Mouse (Mus musculus): Measurements from ENCODE around the gene Gm10645. TPM values are rescaled to one million over a fixed set of nuclear protein-coding genes. Genes with fewer than 3 reads are reported as not detected.
A peak's percentile ranks its signal among the peaks of the same experiment; 100 is the strongest.

The Gm10645 gene
- total and polyA plus RNA-seq, 2 experiments from 2014 or later, result 2.1 to 11.1 TPM

DNA sequence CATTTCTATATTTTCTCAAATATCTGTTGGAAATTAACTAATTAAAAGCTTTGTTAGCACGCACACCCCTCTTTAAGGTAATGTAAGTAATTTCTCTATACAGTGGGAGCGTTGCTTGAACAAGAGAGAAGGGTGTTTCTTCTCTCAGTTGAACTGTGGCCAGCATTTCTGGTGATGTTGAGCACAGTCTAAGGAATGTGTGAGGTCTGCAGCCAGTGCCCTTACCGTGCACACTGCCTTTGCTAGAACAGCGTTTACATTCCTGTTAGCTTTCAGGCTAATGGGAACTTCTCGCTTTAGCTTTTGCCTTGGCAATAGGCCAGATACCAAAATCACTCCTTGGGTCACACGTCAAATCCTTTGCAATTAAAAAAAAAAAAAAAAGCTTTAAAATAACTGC lies 20.4 kb upstream of the Gm10645 start:
- H3K36me3 ChIP-seq (ENCODE audit: insufficient read depth, low read length), result no peaks in the 10 kb centered on the region
- no peak overlapping the region for H3K4me2 ChIP-seq (ENCODE audit: low read depth, low read length, poor library complexity, severe bottlenecking)
- WGBS, result 57% methylated on average over 6 of the region's 6 CpGs
- no peaks in the 10 kb centered on the region for H3K9me3 ChIP-seq (ENCODE audit: low read length)
- H3K27ac ChIP-seq (ENCODE audit: low read depth, low read length), result no peak overlapping the region
- H3K4me1 ChIP-seq (ENCODE audit: insufficient read depth, low read length), result 0 out of 2 replicates have a peak, but pooled peaks cover 6% of the 10 kb centered on the region
- H3K4me3 ChIP-seq (ENCODE audit: low read depth, low read length), result no peak overlapping the region
- no peak for TF ChIP-seq CTCF (IDR thresholded peaks at IDR 0.05)
- H3K9ac ChIP-seq (replicated peaks; ENCODE audit: low read length, poor library complexity, severe bottlenecking), result no peak overlapping the region
- DNase-seq (ENCODE audit: low spot score) (no peak), ATAC-seq (ENCODE audit: low FRiP score) (no peak)
- no peaks in the 10 kb centered on the region for H3K27me3 ChIP-seq (ENCODE audit: insufficient read depth, low read length)

DNA sequence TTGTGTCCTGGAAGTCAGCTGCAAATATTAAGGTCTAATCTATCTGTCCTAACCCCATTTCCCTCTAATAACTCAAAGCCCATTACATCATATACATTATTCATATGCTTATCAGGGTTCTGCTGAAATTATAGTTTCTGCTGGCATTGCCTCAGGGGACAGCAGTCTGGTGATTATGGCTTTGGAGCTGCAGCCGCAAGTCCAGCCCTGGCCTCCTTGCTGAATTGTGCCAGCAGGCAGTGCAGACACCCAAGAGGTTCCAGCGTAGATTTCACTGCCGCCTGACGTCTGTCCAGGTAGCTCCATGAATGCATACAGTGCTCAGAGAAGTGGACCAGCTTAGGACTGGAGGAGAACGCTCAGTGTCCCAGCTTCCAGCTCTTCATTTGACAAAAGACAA lies 16.8 kb upstream of the Gm10645 start:
- no peak overlapping the region for H3K27ac ChIP-seq (ENCODE audit: low read depth, low read length)
- no peaks in the 10 kb centered on the region for H3K9me3 ChIP-seq (ENCODE audit: low read length)
- H3K9ac ChIP-seq (replicated peaks; ENCODE audit: low read length, poor library complexity, severe bottlenecking), result no peak overlapping the region
- no peak overlapping the region for H3K4me2 ChIP-seq (ENCODE audit: low read depth, low read length, poor library complexity, severe bottlenecking)
- peaks cover 10% of the 10 kb centered on the region; the same call in 1 of the 2 replicates for H3K4me1 ChIP-seq (ENCODE audit: insufficient read depth, low read length)
- no peaks in the 10 kb centered on the region for H3K36me3 ChIP-seq (ENCODE audit: insufficient read depth, low read length)
- ATAC-seq (ENCODE audit: low FRiP score) (no peak), DNase-seq (ENCODE audit: low spot score) (no peak)
- H3K4me3 ChIP-seq (ENCODE audit: low read depth, low read length), result no peak overlapping the region
- 32% methylated on average over 5 of the region's 5 CpGs for WGBS
- TF ChIP-seq CTCF (IDR thresholded peaks at IDR 0.05), result no peak
- H3K27me3 ChIP-seq (ENCODE audit: insufficient read depth, low read length), result no peaks in the 10 kb centered on the region

DNA sequence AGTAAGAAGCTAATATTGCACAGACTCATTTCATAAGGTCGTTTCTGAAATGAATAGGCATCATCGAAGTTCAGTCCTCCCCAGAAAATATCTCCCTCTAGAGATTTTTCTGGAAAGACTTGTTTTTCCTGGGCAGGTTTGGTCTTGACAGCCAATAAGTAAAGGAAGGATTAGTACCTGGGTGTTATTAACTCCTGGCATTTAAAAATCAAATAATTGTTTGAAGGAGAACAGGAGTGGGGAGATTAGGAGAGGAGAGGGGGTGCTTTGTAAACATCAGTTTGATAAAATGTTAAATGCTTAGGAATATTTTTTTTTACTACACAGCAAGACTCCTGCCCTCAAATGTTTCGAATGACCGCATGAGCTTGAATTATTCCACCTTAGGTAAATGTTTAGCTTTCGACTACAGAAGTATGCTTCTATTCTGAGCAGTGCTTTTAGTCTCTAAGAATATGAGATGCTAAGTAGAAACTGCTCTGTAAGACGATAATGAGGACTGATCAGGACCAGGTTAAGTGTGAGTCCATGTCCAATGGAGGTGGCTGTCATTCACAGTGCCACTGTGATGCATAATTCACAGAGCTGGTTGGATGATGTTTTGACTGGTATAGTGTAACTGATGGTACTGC lies 16.0 kb upstream of the Gm10645 start:
- H3K27ac ChIP-seq (ENCODE audit: low read depth, low read length), result no peak overlapping the region
- no peak overlapping the region for H3K4me3 ChIP-seq (ENCODE audit: low read depth, low read length)
- WGBS, result 65% methylated on average over 6 of the region's 6 CpGs
- peaks cover 10% of the 10 kb centered on the region; the same call in 1 of the 2 replicates for H3K4me1 ChIP-seq (ENCODE audit: insufficient read depth, low read length)
- H3K36me3 ChIP-seq (ENCODE audit: insufficient read depth, low read length), result no peaks in the 10 kb centered on the region
- DNase-seq (ENCODE audit: low spot score) (no peak), ATAC-seq (ENCODE audit: low FRiP score) (no peak)
- no peak overlapping the region for H3K9ac ChIP-seq (replicated peaks; ENCODE audit: low read length, poor library complexity, severe bottlenecking)
- TF ChIP-seq CTCF (IDR thresholded peaks at IDR 0.05), result no peak
- H3K4me2 ChIP-seq (ENCODE audit: low read depth, low read length, poor library complexity, severe bottlenecking), result no peak overlapping the region
- no peaks in the 10 kb centered on the region for H3K9me3 ChIP-seq (ENCODE audit: low read length)
- H3K27me3 ChIP-seq (ENCODE audit: insufficient read depth, low read length), result no peaks in the 10 kb centered on the region

DNA sequence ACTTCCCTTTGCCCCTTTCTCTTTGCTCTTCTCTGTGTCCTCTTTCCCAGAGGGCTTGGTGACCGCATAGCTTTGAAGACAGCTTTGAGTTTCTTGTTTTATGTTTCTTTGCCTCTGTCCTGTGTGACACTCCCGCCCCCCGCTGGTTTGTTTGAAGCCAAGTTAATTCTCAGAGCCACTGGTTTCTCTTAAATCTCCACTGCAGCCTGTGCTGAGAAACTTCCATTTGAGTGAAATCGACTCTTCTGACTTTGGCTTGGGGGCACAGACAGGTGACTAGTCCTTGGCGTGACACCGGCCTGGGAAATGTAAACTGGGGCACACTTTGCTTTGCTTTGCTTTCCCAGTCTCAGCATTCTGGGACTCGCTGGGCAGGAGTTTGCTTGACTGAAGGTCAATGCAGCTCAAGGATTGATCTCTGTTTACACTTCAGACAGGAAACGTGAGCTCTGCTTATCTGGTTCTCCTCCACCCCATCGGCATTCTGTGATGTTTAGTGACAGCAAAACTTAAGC lies 12.3 kb upstream of the Gm10645 start:
- H3K9ac ChIP-seq (replicated peaks; ENCODE audit: low read length, poor library complexity, severe bottlenecking), result no peak overlapping the region
- H3K27ac ChIP-seq (ENCODE audit: low read depth, low read length), result no peak overlapping the region
- H3K4me1 ChIP-seq (ENCODE audit: insufficient read depth, low read length), result peaks cover 14% of the 10 kb centered on the region; the same call in 1 of the 2 replicates
- TF ChIP-seq CTCF (IDR thresholded peaks at IDR 0.05), result peak; percentile 49
- no peaks in the 10 kb centered on the region for H3K36me3 ChIP-seq (ENCODE audit: insufficient read depth, low read length)
- DNase-seq (ENCODE audit: low spot score) (peak; percentile 35), ATAC-seq (ENCODE audit: low FRiP score) (no peak; the same call in 1 of the 2 replicates)
- H3K4me3 ChIP-seq (ENCODE audit: low read depth, low read length), result no peak overlapping the region
- H3K27me3 ChIP-seq (ENCODE audit: insufficient read depth, low read length), result no peaks in the 10 kb centered on the region
- H3K9me3 ChIP-seq (ENCODE audit: low read length), result no peaks in the 10 kb centered on the region
- WGBS, result 10% methylated on average over 9 of the region's 9 CpGs
- no peak overlapping the region for H3K4me2 ChIP-seq (ENCODE audit: low read depth, low read length, poor library complexity, severe bottlenecking)

DNA sequence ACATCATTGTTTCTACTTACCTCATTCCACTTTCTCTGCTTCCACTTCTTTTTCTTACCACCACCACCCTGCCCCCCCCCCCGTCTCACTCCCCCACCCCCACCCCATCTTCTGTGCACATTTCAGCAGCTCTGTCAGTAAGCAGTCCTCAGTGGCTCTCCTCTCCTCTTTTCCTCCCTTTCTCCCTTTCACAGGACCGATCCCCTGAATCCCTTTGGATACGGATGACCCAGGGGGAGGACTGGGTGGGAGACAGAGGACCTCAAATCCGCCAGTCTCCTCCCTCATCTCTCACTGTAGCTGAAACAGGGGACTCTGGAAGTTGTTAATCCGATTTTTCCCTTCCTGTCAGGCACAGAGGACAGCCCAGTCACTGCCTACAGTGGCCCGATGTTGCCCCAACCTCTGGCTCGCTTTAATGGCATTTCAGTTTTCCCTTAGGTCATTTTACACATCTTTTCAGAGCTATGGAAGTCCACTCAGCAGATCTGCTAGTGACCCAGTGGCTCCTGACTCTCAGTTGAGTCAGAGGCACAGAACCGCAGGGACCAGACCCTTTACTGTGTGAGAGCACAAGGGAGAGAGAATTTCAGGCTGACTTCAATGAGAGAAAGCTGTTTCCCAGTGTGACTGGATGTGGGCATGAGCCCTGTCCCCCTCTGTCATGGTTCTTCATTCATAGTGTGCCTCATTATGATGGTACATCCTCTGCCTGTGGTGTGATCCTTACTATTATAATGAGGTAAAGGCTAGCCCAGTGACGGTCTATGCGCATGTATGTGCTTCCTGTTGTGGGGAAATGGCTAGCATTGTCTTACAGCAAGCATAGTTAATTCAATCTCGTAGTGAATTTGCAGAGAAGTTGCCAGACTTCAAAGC lies 11.6 kb upstream of the Gm10645 start:
- Histone ChIP-seq H3K27ac (ENCODE audit: low read depth, low read length) (no peak overlapping the region), H3K4me1 (ENCODE audit: insufficient read depth, low read length) (peaks cover 14% of the 10 kb centered on the region; the same call in 1 of the 2 replicates)

More for the DNA sequence above, 11.6 kb upstream of the Gm10645 start:
- Histone ChIP-seq H3K4me2 (ENCODE audit: low read depth, low read length, poor library complexity, severe bottlenecking) (no peak overlapping the region), H3K36me3 (ENCODE audit: insufficient read depth, low read length) (no peaks in the 10 kb centered on the region), H3K9ac (replicated peaks; ENCODE audit: low read length, poor library complexity, severe bottlenecking) (no peak overlapping the region), H3K27me3 (ENCODE audit: insufficient read depth, low read length) (no peaks in the 10 kb centered on the region), H3K9me3 (ENCODE audit: low read length) (no peaks in the 10 kb centered on the region), H3K4me3 (ENCODE audit: low read depth, low read length) (no peak overlapping the region)
- DNase-seq (ENCODE audit: low spot score) (no peak), ATAC-seq (ENCODE audit: low FRiP score) (peak; percentile 36; the same call in 1 of the 2 replicates)
- WGBS, result 11% methylated on average over 11 of the region's 11 CpGs
- no peak for TF ChIP-seq CTCF (IDR thresholded peaks at IDR 0.05)

Data from midbrain, postnatal 0 days (tissue).